Mouse (Mus musculus): ENCODE measurements around the gene Sun3. TPM values are rescaled to one million over a fixed set of nuclear protein-coding genes. Genes with fewer than 3 reads are reported as not detected.

The Sun3 gene
- polyA plus RNA-seq, 1 experiment: not detected

DNA sequence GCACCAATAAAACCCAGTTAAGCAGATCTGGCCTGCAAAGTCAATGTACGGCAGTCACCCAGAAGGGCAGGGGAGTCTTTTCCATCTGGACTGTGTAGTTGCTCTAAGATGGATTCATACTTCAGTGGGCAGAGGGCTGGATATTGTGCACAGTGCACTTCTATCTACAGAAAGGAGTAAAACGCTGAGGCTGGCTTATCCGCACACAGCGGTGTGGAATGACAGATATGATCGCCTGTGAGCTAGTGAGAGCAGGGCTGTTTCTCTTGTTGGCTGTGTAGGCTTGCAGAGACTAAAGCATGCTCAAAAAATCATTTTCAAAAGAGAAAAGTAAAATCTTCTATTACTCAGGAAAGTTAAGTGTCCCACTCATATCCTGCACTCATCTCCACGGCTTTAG, 76.7 kb downstream of the Sun3 start:
- no peak overlapping the region for H3K27ac ChIP-seq (ENCODE audit: control insufficient read depth, insufficient read depth, low read length)
- no peaks in the 10 kb centered on the region for H3K36me3 ChIP-seq (ENCODE audit: control insufficient read depth, insufficient read depth, low read length)
- no peak for TF ChIP-seq POLR2A (IDR thresholded peaks at IDR 0.05; ENCODE audit: control insufficient read depth, extremely low read depth, insufficient read depth, low read length, poor library complexity)
- TF ChIP-seq CTCF (IDR thresholded peaks at IDR 0.05; ENCODE audit: borderline replicate concordance, control insufficient read depth, extremely low read depth, insufficient read depth, low read length, poor library complexity): no peak
- H3K4me3 ChIP-seq (ENCODE audit: control insufficient read depth, insufficient read depth, low read length): no peak overlapping the region
- WGBS: 97% methylated on average over 6 of the region's 6 CpGs
- H3K4me1 ChIP-seq (replicated peaks; ENCODE audit: control insufficient read depth, insufficient read depth, low read length): no peaks in the 10 kb centered on the region
- no peak for DNase-seq
- H3K27me3 ChIP-seq (ENCODE audit: control insufficient read depth, insufficient read depth, low read length): no peaks in the 10 kb centered on the region

DNA sequence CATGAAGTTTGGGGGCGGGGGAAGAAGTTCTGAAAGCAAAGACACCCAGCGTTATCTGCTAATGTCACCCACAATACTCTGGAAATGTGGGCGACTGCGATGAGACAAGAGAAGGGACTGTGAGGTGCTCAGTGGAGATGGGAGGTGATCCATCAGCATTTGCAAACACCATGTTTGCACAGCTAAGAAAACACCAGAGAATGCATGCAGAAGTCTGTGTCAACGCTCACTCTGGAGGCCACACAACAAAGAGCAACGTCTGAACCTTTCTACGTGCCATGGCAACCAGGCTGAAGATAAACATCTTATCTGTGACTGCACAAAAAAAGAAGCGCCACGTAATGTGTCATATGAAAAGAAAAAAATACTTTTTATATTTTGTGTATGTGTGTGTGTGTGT, 78.3 kb downstream of the Sun3 start:
- Histone ChIP-seq H3K27me3 (ENCODE audit: control insufficient read depth, insufficient read depth, low read length) (no peaks in the 10 kb centered on the region), H3K4me1 (replicated peaks; ENCODE audit: control insufficient read depth, insufficient read depth, low read length) (no peaks in the 10 kb centered on the region), H3K4me3 (ENCODE audit: control insufficient read depth, insufficient read depth, low read length) (no peak overlapping the region), H3K36me3 (ENCODE audit: control insufficient read depth, insufficient read depth, low read length) (no peaks in the 10 kb centered on the region), H3K27ac (ENCODE audit: control insufficient read depth, insufficient read depth, low read length) (no peak overlapping the region)
- DNase-seq: no peak
- TF ChIP-seq POLR2A (IDR thresholded peaks at IDR 0.05; ENCODE audit: control insufficient read depth, extremely low read depth, insufficient read depth, low read length, poor library complexity): no peak
- no peak for TF ChIP-seq CTCF (IDR thresholded peaks at IDR 0.05; ENCODE audit: borderline replicate concordance, control insufficient read depth, extremely low read depth, insufficient read depth, low read length, poor library complexity)
- 70% methylated on average over 9 of the region's 9 CpGs for WGBS

DNA sequence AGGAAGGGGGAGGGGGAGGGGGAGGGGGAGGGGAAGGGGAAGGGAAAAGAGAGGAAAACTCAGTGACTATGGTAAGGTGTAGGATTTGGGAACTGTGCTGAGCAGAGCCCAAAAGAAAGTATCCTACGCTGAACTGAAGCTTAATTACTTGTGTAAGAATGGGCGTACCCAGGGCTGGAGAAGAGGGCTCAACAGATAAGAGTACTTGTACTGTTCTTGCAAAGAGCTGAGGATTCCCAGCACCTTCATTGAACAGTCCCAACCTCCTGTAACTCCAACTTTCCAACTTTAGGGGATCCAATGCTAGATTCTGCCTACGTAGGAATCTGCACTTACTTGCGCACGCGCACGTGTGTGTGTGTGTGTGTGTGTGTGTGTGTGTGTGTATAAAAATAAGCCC, 80.7 kb downstream of the Sun3 start:
- Histone ChIP-seq H3K27ac (ENCODE audit: control insufficient read depth, insufficient read depth, low read length) (no peak overlapping the region), H3K36me3 (ENCODE audit: control insufficient read depth, insufficient read depth, low read length) (no peaks in the 10 kb centered on the region), H3K4me3 (ENCODE audit: control insufficient read depth, insufficient read depth, low read length) (no peak overlapping the region), H3K27me3 (ENCODE audit: control insufficient read depth, insufficient read depth, low read length) (no peaks in the 10 kb centered on the region), H3K4me1 (replicated peaks; ENCODE audit: control insufficient read depth, insufficient read depth, low read length) (no peaks in the 10 kb centered on the region)
- no peak for DNase-seq
- no peak for TF ChIP-seq POLR2A (IDR thresholded peaks at IDR 0.05; ENCODE audit: control insufficient read depth, extremely low read depth, insufficient read depth, low read length, poor library complexity)
- no peak for TF ChIP-seq CTCF (IDR thresholded peaks at IDR 0.05; ENCODE audit: borderline replicate concordance, control insufficient read depth, extremely low read depth, insufficient read depth, low read length, poor library complexity)
- 98% methylated on average over 7 of the region's 7 CpGs for WGBS

Other genes with a start within 250 kb of the Sun3 start
- 0.30 and 0.51 TPM in 2 replicates for gene Pkd1l1, start 75.7 kb downstream of the Sun3 start, polyA plus RNA-seq (2012; rRNA removed)
- 13.9 and 14.2 TPM in 2 replicates for gene Hus1, start 37.8 kb downstream of the Sun3 start, polyA plus RNA-seq (2012; rRNA removed)
- 0.40 and 0.43 TPM in 2 replicates for gene Gm11992, start 397 bp downstream of the Sun3 start, polyA plus RNA-seq (2012; rRNA removed)
- 5.2 and 6.1 TPM in 2 replicates for gene Upp1, start 69.1 kb upstream of the Sun3 start, polyA plus RNA-seq (2012; rRNA removed)
- 0.14 and 0.15 TPM in 2 replicates for gene Abca13, start 143.0 kb upstream of the Sun3 start, polyA plus RNA-seq (2012; rRNA removed)

All from thymus, adult 2 months (tissue).